Mouse (Mus musculus) left cerebral cortex, adult 18-20 months (tissue): ENCODE results near the gene Ccdc187. TPM values are rescaled to one million over a fixed set of nuclear protein-coding genes. Genes with fewer than 3 reads are reported as not detected.

Source experiments
- DNase-seq, 2 experiments: peaks; one replicate each; pipeline ENCODE4 v3.0.0; 2021 to 2022; ENCODE audit warnings: low spot score in 2 of 2, mixed read lengths in 1 of 2
- total RNA-seq, 2 experiments: library from RNA; stranded (reverse); gene quantifications; 2 replicates each; pipeline ENCODE4 v1.2.3; 2021

The Ccdc187 gene
- total RNA-seq, 2 experiments from 2014 or later: 2.2 to 2.6 TPM

DNA sequence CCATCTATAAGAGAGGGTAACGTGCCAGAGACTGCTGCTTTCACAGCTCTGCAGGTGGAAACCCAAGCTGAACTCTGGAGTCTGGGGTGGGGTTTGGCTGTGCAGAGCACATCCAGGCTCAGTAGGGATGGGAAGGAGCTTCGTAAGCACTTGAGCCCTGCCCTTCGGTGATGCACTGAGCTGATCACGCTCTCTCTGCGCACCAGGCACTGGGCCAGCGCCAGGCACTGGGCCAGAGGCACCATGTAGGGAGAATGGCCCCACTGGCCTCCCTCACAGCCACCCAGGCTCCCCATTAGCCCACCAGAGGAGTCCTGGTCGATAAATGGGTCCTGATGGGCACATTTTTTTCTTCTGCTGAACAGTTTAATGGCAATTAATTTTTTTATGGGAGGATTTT is 8.6 kb downstream of the Ccdc187 start:
- DNase-seq: no peak

DNA sequence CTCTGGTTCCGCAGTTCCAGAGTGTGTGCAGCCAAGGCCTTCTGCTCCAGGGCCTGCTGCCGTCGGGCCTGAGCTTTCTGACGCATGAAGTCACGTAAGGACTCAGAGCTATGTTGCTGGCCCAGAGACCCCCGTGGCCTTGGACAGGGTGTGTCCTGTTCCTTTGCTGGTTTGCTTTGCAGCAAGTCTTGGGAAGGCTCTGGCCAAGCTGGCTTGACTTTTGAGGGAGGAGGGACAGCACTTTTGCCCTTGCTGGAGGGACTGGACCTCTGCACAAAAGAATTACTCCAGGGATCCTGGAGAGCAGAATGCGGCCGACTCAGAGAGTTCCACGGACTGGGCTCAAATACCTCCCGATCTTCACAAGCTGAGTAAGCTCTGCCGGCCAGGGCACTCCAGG is 13.8 kb downstream of the Ccdc187 start:
- no peak for DNase-seq

DNA sequence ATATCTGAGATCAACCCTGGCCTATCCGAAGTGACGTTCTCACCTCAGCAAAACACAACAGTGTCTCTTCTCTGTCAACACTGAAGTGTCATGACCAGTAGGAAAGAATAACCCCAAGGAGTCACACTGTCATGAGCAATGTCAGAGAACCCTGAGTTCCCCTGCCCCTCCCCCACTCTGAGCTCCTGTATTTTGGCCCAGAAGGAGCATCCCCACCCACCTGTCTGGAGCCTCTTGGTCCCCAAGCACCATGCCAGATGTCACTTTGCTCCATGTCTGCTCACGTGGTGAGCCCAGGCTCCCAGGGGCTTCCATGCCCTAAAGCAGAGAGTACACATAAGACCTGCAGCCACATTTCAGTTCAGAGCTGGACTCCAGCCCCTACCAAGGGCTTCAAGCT is 14.6 kb downstream of the Ccdc187 start:
- DNase-seq: no peak

GRCm38 (mm10) chr2:26273611-26274010 is 20.7 kb downstream of the Ccdc187 start:
- peak; percentile 59 to 67 for DNase-seq

GRCm38 (mm10) chr2:26268216-26268615 is 26.1 kb downstream of the Ccdc187 start:
- no peak for DNase-seq

DNA sequence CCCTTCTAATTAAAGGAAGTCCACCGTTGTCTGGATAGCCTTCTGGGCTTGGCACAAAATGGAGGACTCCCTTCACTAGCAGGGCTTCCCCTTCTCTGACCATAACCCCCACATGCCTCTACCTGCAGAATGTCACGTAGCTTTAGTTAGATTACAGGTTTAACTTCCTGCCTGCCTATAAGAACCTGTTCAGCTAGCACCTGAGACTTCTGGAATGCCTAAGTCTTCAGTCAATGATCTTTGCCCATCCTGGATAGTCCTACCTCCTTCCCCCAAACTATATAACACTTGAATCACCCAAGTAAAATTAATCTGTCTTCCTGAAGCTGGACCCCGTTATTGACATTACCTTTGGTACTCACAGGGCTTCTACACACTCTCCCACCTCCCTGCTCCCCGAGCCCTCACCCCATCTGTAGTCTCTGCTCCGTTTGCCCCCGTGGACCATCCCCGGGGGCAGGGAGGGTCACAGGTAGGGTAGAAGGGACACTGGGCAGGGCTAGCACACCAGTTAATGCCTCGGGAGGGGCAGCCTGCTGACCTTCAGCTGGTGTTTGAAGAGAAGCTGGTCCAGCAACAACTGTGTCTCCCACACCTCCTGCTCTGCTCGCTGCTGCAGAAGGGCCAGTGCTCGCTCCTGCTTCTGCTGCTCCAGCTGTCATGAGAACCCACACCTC is 28.2 kb downstream of the Ccdc187 start:
- DNase-seq: no peak

- DNase-seq: no peak
Observed at GRCm38 (mm10) chr2:26265095-26265494, 29.3 kb downstream of the Ccdc187 start.

DNA sequence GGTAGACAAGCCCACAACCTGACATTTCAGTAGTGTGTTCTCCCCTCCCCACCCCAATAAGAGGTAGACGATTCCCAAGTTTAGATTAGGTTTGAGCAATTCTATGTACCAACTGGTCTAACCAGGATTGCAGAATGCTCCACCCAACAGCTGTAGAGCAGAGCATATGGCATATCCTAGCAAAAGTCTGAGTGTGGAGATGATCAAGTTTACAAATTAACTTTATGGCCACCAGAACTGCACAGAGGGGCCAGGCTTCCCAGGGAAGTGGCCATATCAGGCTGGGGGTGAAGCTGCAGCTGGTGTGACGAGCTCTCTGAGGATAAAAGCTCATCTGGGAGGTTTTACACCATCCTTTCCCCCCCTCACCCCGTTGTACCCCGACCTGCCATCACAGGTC is 29.7 kb downstream of the Ccdc187 start:
- DNase-seq: no peak

- DNase-seq: no peak
Observed at GRCm38 (mm10) chr2:26257315-26258096, 36.9 kb downstream of the Ccdc187 start.

GRCm38 (mm10) chr2:26254816-26255215 is 39.5 kb downstream of the Ccdc187 start:
- no peak for DNase-seq

- no peak for DNase-seq
Observed at GRCm38 (mm10) chr2:26252514-26253206, 41.7 kb downstream of the Ccdc187 start.

GRCm38 (mm10) chr2:26247531-26247930 is 46.8 kb downstream of the Ccdc187 start:
- no peak for DNase-seq

DNA sequence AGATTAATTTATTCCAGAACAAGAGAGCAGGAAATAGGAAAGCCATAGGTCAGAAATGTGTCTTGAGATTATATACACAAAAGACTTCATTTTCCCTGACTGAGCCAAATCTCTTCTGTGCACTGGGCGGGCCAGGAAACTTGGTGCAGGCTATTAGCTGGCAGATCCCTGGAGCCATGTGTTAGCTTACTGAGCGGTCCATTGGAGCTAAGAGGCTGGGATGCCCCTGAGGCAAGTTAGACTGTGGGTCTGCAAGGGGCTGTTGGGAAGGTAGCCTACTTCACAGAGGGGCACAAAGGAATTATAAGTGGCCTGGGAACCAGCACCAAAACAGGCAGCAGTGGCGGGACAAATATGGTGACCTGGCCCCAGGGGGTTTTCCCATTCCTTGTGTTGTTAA is 53.5 kb downstream of the Ccdc187 start:
- DNase-seq: no peak

- DNase-seq: no peak
Observed at GRCm38 (mm10) chr2:26240330-26240729, 54.0 kb downstream of the Ccdc187 start.

DNA sequence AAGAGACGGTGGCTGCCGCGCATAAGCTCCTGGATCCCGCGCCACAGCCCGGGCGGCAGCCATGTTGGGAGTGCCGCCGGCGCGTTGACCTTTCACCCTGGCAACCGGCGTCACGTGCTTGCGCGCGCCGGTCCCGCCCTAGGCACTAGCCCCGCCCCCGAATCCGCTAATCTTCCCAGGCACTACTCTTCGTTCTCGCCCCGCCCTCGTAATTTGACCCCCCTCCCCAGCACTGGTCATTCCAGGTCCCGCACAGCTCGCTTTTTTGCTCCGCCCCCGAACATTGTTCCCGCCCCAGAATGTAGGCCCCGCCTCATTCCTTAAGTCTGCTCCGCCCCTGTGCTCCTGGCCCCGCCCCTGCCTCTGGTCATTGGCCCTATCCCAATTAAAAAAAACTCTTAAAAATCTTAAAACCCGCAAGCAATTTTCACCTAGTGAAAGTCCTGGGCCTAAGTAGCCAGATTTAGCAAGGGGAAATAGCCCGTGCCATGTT is 57.0 kb downstream of the Ccdc187 start, which contains the start of gene Qsox2:
Qsox2 (minus strand) TSS at position 236 of the 493 bp plus-strand sequence.
- peak; percentile 83 to 84 for DNase-seq

DNA sequence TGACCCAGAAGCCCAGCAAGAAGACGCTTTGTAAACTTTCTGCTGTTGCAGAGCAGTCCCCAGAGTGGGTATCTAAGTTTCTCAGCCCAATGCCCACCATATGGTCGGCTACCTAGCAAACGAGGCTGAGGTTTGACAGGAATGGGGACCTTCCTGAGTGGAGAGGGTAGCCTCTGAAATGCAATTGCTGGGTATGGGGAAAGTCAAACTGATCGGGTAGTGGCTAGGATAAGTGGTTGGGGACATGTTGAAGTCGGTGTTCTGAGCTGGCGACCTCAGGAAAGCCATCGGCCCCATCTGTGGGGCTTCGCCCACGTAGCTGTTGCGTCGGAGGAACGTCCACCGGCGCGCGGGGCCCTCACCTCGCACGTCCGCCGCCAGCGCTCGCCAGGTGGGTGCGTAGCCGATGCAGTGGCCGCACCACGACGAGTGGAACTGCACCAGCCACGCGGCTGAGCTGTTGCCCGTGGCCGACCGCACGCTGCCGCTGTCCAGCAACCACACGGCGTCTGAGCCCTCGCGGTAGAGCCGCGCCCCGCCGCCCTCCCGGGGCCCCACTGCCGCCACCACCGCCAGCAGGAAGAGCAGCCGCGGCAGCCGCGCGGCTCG is 57.6 kb downstream of the Ccdc187 start:
- peak; percentile 28 to 51 for DNase-seq

GRCm38 (mm10) chr2:26234771-26235170 is 59.6 kb downstream of the Ccdc187 start:
- DNase-seq: no peak

- DNase-seq: no peak
Observed at GRCm38 (mm10) chr2:26234253-26234652, 60.1 kb downstream of the Ccdc187 start.

GRCm38 (mm10) chr2:26231366-26231765 is 63.0 kb downstream of the Ccdc187 start:
- DNase-seq: no peak

DNA sequence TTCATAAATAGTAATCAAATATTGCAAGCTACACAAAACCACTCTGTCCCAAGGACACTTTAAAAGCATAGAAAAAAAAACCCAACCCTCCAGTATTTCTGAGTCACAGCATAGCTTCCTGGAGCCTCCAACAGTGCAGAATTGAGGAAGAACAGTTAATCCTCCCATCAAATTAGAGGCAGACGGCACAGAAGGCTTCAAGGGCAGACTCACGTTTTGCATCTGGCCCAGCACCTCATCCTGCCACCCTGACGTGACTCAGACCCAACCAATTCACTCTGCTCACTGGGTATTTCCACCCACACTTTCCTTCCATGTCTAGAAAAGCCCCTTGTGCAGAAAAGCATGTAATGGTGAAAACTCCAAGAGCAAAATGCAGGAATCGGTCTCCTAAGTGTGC is 64.1 kb downstream of the Ccdc187 start:
- DNase-seq: no peak

GRCm38 (mm10) chr2:26227788-26228187 is 66.6 kb downstream of the Ccdc187 start:
- peak; percentile 36 to 37 for DNase-seq
